Mouse (Mus musculus) bone marrow, adult 2 months (tissue): ENCODE data around the gene Aff1.

Experiments
- CTCF ChIP-seq: fragments of 200-500 bp; IDR thresholded peaks from 2 replicates; pipeline ENCODE4 v1.5.1; 2011; ENCODE audit warnings: low read length, control low read depth; ENCODE audit not compliant: control insufficient read depth, insufficient read depth
- POLR2A ChIP-seq: fragments of 200-500 bp; IDR thresholded peaks from 2 replicates; pipeline ENCODE4 v1.6.1; 2011; ENCODE audit warnings: low read depth, mild to moderate bottlenecking, control low read depth, low read length, borderline replicate concordance; ENCODE audit not compliant: control insufficient read depth

GRCm38 (mm10) chr5:103676289-103676881, 15.8 kb upstream of the Aff1 start:
- TF ChIP-seq POLR2A (no peak), CTCF (no peak)
